Mouse (Mus musculus) C2C12 (cell line): ENCODE data around the gene Prrx2.

Experiments
- CEBPB ChIP-seq: IDR thresholded peaks from one replicate; pipeline ENCODE4 v1.6.1; 2011; ENCODE audit warnings: low read depth, mild to moderate bottlenecking, control low read depth, moderate library complexity
- CTCF ChIP-seq: IDR thresholded peaks from one replicate; pipeline ENCODE4 v1.5.1; 2011; ENCODE audit not compliant: control insufficient read depth, insufficient read depth, insufficient read length

GRCm38 (mm10) chr2:30901646-30902160 lies 66.9 kb downstream of the Prrx2 start:
- TF ChIP-seq CTCF (no peak), CEBPB (no peak)
